Mouse (Mus musculus): ENCODE results near the gene Pdk2. TPM values are rescaled to one million over a fixed set of nuclear protein-coding genes. Genes with fewer than 3 reads are reported as not detected.
A peak's percentile ranks its signal among the peaks of the same experiment; 100 is the strongest.

Gene Pdk2
- polyA plus RNA-seq, 1 experiment, result 220 TPM

DNA sequence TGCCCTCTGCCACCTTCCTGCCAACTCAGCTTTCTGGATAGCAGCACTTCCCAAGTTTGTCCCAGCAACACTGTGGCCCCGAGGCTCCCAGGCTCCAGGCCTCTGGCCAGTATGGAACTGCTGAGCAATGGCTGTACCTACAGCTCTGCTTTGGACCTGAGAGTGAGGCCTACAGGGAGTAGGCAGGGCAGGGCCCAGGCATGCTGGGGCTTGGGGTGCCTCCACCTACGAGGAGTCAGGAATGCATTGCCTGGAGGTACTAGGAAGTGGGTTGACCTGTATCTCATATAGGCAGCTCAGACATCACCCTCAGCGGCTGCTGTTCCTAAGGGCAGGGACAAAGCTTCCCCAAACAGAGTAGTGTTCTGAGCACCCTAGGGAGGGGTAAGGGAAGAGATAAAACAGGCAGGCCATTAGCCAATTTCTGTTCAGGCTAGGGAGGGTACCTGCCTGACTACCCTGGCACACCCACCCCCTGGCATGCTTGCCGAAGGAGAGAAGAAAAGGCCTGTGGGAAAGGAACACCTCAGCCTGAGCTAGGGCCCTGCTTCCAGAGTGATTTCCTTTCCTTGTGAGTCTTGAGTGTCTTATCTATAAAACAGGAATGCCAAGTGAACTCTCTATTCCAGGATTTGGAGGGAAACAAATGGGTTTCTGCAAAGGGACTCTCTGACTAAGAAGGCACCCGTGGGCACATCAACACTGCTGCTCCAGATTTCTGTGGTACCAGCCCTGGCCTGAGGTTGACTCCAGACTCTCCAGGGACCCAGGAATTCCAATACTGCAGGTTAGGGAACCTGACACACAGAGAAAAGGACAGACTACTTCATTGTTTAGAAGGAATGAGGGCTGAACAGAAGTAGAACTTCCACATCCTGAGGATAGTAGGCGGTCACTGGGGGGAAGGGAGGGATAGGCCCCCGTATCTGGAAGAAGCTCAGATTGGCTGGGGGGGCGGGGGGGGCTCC is 29.3 kb upstream of the Pdk2 start:
- no peak for TF ChIP-seq POLR2A (IDR thresholded peaks at IDR 0.05; ENCODE audit: control insufficient read depth, low read depth, low read length)
- no peak for TF ChIP-seq CTCF (IDR thresholded peaks at IDR 0.05; ENCODE audit: control insufficient read depth, insufficient read depth, insufficient replicate concordance, low read depth, low read length)
- H3K27me3 ChIP-seq (ENCODE audit: control insufficient read depth, insufficient read depth, low read length), result no peaks in the 10 kb centered on the region
- no peaks in the 10 kb centered on the region for H3K36me3 ChIP-seq (ENCODE audit: control insufficient read depth, insufficient read depth, low read length)
- no peak overlapping the region for H3K4me3 ChIP-seq (ENCODE audit: control insufficient read depth, low read depth, low read length)
- H3K4me1 ChIP-seq (ENCODE audit: control insufficient read depth, insufficient read depth, low read length), result peaks cover 7% of the 10 kb centered on the region
- no peak overlapping the region for H3K27ac ChIP-seq (ENCODE audit: control insufficient read depth, insufficient read depth, low read depth, low read length)

DNA sequence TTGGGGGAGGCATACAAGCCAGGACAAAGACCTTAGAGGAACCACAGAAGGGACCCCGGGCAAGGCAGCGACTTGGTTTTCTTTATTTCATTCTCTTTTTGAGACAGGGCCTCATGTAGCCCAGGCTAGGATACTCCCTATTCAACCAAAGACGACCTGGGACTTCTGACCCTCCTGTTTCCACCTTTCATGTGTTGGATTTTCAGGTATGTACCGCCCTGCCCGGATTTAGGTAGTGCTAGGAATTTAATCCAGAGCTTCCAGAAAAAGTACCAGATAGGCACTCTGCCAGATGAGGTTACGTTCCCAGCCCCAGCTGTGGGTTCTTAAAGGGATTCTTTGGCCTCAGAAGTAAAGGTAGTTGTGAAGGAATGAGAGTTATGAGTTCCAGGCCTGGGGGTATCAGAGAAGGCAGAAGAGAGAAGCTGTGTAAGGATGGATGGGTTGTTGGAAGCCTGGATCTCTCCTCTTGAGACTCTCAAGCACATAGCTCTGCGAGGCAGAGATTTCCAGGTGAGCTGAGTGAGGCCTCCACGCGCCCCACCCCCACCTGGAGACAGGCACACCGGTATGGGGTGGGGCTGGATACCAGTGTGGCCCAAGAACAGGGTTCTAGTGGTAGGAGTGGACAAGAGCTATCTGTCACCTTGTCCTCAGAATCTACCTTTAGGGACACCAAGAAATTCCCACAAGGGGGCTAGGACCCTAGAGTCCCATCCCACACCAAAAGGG is 28.2 kb upstream of the Pdk2 start:
- Histone ChIP-seq H3K36me3 (ENCODE audit: control insufficient read depth, insufficient read depth, low read length) (no peaks in the 10 kb centered on the region), H3K4me1 (ENCODE audit: control insufficient read depth, insufficient read depth, low read length) (peaks cover 2% of the 10 kb centered on the region; the same call in 1 of the 2 replicates), H3K27ac (ENCODE audit: control insufficient read depth, insufficient read depth, low read depth, low read length) (no peak overlapping the region), H3K4me3 (ENCODE audit: control insufficient read depth, low read depth, low read length) (no peak overlapping the region), H3K27me3 (ENCODE audit: control insufficient read depth, insufficient read depth, low read length) (no peaks in the 10 kb centered on the region)
- no peak for TF ChIP-seq POLR2A (IDR thresholded peaks at IDR 0.05; ENCODE audit: control insufficient read depth, low read depth, low read length)
- TF ChIP-seq CTCF (IDR thresholded peaks at IDR 0.05; ENCODE audit: control insufficient read depth, insufficient read depth, insufficient replicate concordance, low read depth, low read length), result no peak

DNA sequence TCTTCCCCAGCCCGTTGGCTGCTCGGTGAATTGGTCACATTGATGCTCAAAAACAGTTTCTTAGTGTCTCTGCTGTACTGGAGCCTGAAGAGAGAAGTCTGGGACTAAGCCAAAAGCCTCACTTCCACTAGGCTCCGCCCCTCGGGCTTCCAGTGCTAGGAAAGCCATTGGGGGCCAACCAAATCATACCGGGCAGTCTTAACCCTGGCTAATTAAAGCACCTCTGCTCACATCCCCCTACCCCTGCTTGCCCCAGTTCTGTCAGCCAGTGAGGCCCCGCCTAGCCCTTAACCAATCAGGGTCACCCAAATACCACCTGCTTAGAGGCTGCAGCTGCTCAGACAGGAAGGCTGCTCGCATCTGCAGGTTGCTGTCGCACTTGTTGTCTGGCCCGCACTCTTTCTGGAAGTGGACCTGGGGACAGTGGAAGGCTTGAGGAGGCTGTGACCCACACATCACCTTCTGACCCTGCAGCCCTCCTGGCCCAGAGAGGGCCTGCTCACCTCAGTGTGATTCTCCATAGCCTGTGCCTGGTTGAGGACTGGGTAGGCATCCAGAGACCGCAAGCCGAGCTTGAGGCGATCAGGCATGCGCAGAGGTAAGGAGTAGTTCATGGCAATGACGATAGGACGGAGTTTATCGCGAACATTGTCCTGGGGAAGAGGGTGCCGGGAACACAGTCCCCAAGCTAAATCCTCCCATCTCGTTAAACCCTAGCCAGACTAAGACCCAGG is 15.8 kb upstream of the Pdk2 start:
- no peak for TF ChIP-seq CTCF (IDR thresholded peaks at IDR 0.05; ENCODE audit: control insufficient read depth, insufficient read depth, insufficient replicate concordance, low read depth, low read length)
- no peak for TF ChIP-seq POLR2A (IDR thresholded peaks at IDR 0.05; ENCODE audit: control insufficient read depth, low read depth, low read length)
- H3K27me3 ChIP-seq (ENCODE audit: control insufficient read depth, insufficient read depth, low read length), result no peaks in the 10 kb centered on the region
- peak overlapping the region; percentile 33 for H3K4me3 ChIP-seq (ENCODE audit: control insufficient read depth, low read depth, low read length)
- H3K27ac ChIP-seq (ENCODE audit: control insufficient read depth, insufficient read depth, low read depth, low read length), result no peak overlapping the region
- no peaks in the 10 kb centered on the region for H3K36me3 ChIP-seq (ENCODE audit: control insufficient read depth, insufficient read depth, low read length)
- H3K4me1 ChIP-seq (ENCODE audit: control insufficient read depth, insufficient read depth, low read length), result peaks cover 5% of the 10 kb centered on the region

DNA sequence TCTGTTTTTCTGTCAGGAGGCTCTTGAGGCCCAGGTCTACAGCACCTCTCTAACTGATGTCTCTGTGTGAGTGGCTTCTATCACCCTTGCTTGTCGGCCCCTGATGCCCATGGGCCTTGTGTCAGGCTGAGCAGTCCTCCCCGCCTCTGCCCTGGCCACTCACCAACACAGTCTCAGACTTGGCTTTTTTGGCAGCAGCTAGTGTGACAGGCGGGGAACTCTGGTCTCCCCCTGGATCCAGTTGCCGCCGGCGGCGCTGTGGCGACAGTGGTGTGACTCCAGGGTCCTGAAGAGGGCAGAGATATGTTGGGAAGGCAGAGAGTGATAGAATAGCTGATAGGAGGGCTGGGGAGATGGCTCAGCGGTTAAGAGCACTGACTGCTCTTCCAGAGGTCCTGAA is 11.9 kb upstream of the Pdk2 start:
- Histone ChIP-seq H3K27ac (ENCODE audit: control insufficient read depth, insufficient read depth, low read depth, low read length) (no peak overlapping the region), H3K4me3 (ENCODE audit: control insufficient read depth, low read depth, low read length) (no peak overlapping the region)

DNA sequence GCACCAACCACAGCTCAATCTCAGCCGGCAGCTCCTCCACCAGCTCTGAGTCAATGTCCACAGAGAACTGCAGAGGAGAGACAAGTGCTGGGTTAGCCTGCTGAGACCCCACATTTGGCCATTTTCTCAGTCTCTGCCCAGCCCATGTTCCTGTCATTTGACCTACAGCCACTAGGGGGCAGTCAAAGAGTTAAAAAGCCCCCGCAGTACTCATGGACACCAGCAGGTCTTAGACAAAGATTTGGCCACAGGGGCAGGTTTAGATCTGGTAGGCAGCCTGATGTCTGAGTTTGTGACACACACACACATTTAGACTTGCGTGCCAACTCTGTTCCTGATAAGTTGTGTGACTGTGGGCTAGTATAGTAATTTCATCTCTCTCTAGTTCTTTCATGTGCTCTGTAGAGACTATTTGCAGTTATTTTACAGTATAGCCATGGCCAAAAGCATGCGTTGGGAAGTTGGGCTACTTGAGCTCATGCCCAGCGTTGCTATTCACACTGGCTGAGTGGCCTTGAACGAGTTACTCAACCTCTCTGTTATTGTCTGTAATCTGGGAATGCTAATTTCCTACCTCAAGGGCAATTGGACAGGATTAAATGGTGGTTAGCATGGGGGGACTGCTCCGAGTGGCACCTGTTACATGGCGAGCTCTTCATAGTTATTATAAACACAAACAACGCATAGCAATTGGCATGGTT is 6.0 kb upstream of the Pdk2 start:
- no peaks in the 10 kb centered on the region for H3K36me3 ChIP-seq (ENCODE audit: control insufficient read depth, insufficient read depth, low read length)
- no peaks in the 10 kb centered on the region for H3K4me1 ChIP-seq (ENCODE audit: control insufficient read depth, insufficient read depth, low read length)
- no peak overlapping the region for H3K4me3 ChIP-seq (ENCODE audit: control insufficient read depth, low read depth, low read length)
- H3K27ac ChIP-seq (ENCODE audit: control insufficient read depth, insufficient read depth, low read depth, low read length), result no peak overlapping the region
- TF ChIP-seq POLR2A (IDR thresholded peaks at IDR 0.05; ENCODE audit: control insufficient read depth, low read depth, low read length) (no peak), CTCF (IDR thresholded peaks at IDR 0.05; ENCODE audit: control insufficient read depth, insufficient read depth, insufficient replicate concordance, low read depth, low read length) (peak; percentile 70; the same call in 1 of the 2 replicates)
- H3K27me3 ChIP-seq (ENCODE audit: control insufficient read depth, insufficient read depth, low read length), result no peaks in the 10 kb centered on the region

More for the DNA sequence above, 11.9 kb upstream of the Pdk2 start:
- H3K4me1 ChIP-seq (ENCODE audit: control insufficient read depth, insufficient read depth, low read length), result peaks cover 5% of the 10 kb centered on the region
- no peak for TF ChIP-seq CTCF (IDR thresholded peaks at IDR 0.05; ENCODE audit: control insufficient read depth, insufficient read depth, insufficient replicate concordance, low read depth, low read length)
- TF ChIP-seq POLR2A (IDR thresholded peaks at IDR 0.05; ENCODE audit: control insufficient read depth, low read depth, low read length), result no peak
- H3K36me3 ChIP-seq (ENCODE audit: control insufficient read depth, insufficient read depth, low read length), result no peaks in the 10 kb centered on the region
- H3K27me3 ChIP-seq (ENCODE audit: control insufficient read depth, insufficient read depth, low read length), result no peaks in the 10 kb centered on the region

DNA sequence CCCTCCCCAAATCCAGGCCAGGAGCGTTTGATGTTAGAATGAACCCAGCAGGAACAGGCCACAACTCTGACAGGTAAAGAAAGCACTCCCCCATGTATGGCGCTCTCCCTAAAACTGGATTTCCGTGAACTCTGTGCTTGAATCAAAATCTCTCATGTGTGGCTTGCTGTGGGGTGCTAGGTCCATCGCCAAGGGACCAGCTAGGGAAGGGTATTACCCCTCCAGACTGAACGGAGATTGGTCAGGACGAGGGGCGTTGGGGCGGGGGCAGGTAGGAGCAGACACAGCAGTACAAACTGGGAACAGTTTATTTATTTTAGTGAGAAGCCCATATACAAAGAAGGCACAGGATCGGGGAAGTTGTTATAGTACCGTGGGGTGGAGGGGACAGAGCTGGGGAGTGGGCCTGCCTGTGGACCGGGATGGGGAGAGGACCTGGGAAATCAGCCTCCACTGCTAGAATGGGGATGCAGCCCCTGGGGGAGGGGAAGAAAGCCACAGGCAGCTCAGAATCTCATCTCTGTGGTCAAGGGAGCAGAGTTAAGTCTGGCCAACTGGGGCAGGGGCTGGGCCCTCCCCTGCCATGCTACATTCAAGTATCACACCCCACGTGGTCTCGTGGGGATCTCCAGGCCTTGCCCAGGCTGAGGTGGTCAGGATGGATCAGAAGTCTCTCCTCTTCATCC is 3.2 kb upstream of the Pdk2 start:
- Histone ChIP-seq H3K27me3 (ENCODE audit: control insufficient read depth, insufficient read depth, low read length) (no peaks in the 10 kb centered on the region), H3K27ac (ENCODE audit: control insufficient read depth, insufficient read depth, low read depth, low read length) (no peak overlapping the region), H3K4me1 (ENCODE audit: control insufficient read depth, insufficient read depth, low read length) (peaks cover 11% of the 10 kb centered on the region), H3K36me3 (ENCODE audit: control insufficient read depth, insufficient read depth, low read length) (no peaks in the 10 kb centered on the region), H3K4me3 (ENCODE audit: control insufficient read depth, low read depth, low read length) (no peak overlapping the region)
- TF ChIP-seq POLR2A (IDR thresholded peaks at IDR 0.05; ENCODE audit: control insufficient read depth, low read depth, low read length), result no peak
- no peak for TF ChIP-seq CTCF (IDR thresholded peaks at IDR 0.05; ENCODE audit: control insufficient read depth, insufficient read depth, insufficient replicate concordance, low read depth, low read length)

Data from testis, adult 2 months (tissue).